Mouse (Mus musculus) c-Kit-positive CD71-positive TER-119-positive erythroid progenitor cells, embryonic 14.5 days (primary cell): ENCODE measurements around the gene Gpr162.
A peak's percentile ranks its signal among the peaks of the same experiment; 100 is the strongest.

Experiments
- DNase-seq: peaks from one replicate; pipeline ENCODE4 v3.0.0-alpha.2; 2013; ENCODE audit warnings: low spot score

Gene Gpr162

DNA sequence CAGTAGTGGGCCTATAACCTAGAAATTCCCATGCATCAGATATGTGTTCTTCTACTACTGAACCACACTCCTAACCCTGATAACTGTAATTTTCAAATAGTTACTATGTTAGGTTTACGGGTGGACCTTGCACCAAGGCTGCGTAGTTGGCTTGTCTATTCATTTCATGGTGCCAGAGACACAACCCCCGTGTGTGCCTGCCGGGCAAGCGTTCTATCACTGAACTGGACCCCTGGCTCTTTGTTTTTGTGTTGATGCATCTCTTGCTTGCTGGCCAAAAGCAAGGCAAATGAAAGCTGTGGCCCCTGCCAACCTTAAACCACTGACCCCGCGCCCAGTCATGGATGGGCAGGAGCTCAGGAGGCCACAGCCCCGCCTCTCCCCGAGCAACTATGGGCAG is 18.0 kb upstream of the Gpr162 start:
- DNase-seq = no peak

DNA sequence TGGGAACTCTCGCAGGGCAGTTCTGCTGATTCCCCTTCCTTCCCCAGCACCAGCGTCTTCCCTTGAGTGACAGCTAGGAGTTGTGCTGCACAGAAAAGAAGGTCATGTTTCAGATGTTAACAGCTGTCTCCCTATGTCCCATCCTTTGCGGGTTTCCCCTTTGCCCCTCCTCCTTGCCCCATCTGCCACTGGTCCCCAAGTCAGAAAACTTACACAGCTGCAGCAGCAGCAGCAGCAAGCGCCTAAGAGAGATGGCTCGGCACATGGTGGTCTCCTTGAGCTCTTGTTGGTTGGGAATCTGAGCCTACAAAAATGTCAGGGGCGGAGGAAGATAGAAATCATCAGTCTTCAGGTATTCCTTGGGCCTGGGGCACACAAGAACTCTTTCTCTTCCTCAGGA is 15.6 kb upstream of the Gpr162 start:
- no peak for DNase-seq

DNA sequence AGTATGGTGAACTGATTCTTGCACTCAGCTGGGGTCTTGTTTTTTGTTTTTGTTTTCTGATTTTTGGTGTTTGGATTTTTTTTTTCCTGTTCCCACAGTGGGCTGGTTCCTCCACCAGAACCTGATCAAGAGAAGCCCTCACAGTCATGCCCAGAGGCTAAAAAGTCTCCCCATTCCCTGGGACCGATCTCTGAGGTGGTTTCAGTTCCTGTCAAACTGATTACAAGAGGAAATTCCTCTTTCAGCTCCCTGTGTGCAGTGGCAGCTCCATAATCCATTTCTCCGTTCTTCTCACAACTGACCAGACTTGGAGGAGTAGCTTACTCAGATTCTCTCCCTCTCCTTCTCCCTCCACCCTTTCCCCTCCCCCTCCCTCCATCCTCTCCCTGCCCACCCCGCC is 10.6 kb upstream of the Gpr162 start:
- DNase-seq = no peak

DNA sequence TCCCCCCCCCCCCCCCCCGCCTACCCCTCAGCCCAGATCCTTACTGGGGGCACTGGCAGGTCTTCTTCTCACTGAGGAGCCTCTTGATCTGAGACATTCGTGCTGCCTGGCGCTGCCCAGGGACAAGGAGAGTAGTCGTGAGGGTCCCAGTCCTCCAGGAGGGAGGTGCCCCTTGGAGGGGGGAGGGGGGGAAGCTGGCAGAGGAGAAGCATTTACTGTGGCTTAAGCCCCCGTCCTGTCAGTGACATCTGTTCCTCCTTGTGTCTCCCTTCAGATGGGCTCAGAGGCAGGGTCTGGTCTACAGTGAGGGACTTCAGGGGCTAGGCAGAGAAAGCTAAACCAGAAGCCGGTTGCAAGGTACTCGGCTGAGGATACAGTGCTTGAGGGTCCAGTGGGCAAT is 2.8 kb upstream of the Gpr162 start:
- DNase-seq = no peak

DNA sequence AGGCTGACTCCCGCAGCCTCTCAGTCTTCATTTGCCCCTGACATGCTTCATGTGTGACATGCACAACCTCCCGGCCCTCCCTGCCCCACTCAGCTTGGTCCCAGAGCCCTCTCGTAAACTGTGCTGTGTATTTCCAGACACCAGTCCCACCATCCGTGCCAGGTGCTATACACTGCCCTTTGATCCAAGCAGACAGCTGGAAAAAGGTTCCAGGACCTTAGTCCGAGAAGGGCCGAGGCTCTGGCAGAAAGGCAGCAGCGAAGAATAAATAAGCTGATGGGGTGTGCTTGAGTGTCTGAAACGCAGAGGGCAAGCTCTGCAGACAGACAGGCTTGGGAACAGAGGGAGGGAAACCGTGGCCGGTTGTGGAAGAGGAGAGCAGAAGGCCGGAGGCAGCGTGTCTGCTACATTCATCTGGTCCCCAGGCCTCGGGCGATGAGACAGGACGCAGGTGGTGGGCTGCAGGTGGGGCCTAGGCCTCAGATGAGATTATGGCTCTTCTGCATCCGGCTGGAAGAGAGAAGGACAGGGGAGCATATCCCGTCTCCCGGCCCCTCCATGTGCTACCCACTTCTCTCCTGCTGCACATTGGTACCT is 2.1 kb upstream of the Gpr162 start:
- no peak for DNase-seq

DNA sequence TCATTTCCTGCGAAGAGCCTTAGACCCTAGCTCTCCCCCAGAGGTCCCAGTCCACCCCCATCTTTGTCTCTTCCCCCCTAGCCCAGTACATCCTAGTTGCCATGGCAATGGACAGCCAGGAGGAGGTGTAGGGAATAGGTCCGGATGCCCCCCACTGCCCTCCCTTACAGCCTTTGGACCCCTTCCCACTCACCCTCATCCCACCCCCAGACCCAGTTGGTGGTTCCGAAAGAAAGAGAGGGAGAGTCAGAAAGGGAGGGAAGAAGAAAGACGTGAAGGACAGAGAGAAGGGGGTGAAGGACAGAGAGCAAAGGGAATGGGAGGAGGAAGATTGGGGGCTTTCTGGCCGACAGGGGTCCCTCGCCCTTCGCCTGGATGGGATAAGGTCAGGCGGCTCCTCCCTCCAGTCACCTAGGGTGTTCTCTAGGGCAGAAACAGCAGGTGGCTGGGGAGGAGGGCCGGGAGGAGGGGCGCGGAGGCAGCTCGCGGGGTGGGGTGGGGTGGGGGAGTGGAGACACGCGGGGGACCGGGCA is 592 bp downstream of the Gpr162 start:
- no peak for DNase-seq

DNA sequence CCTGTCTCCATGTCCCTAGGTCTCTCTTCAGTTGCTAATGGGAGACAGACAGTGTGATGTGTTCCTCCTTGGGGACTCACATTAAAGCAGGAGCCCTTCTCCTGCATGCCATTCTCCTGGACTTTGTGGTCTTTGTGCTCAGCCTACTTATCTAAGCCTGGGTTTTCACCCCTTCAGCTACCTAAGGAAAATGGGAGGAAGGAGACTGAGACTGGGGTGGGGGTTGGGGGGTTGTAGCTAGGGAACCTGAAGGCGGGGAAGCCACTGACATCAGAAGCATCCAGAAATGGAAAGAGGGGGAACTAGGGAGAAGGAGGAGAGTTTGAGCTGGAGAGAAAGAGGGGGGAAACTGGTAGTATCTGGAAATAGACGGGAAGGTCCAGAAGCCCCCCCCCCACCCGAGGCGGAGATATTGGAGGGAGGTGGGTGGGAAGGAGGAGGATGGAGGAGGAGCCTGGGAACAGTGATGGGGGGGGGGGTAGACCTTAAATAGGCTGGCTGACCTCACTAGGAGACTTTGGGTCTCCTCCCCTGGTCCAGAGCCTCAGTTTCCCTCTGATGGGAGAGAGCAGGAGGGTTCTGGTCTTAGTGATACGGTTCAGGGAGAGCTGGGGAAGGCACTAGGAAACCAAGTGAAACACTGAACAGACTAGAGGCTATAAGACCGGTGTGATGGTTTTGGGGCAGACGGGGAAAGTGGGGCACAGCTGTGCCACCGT is 1.2 kb downstream of the Gpr162 start:
- no peak for DNase-seq

DNA sequence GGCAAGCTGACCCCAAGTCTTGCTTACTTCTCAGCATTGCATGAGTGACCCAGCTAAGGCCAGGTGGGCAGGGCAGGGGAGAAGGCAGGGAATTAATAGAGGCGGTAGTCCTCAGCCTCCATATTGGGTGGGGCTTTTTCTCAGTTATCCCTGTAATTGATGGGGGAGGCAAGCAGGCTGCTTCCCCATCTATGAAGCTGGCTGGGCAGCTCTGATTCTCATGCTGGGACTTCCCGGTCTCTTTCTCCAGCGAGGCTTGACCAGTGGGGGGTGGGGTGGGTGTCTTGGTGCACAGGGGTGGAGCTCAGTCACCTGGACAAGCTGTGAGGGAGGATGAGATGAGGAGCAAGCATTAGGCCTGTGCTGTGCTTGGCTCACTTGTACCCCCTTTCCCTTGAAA is 2.0 kb downstream of the Gpr162 start:
- no peak for DNase-seq

DNA sequence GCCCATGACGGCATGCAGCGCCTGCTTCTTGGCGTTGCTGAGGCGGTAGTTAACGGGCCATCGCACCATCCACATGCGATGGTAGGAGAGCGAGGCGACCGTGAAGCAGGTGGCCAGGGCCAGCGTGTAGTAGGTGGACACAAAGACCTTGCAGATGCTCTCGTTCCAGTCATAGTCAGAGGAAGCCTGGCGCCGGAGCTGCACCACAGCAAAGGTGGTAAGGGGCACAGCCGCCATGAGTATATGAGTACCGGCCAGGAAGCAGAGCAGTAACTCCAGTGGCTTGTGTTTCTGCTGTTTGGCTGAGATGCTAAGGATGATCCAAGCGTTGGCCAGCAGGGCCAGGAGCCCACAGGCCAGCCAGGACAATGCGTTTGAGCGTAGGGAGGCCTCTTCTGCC is 2.5 kb downstream of the Gpr162 start:
- DNase-seq = no peak

DNA sequence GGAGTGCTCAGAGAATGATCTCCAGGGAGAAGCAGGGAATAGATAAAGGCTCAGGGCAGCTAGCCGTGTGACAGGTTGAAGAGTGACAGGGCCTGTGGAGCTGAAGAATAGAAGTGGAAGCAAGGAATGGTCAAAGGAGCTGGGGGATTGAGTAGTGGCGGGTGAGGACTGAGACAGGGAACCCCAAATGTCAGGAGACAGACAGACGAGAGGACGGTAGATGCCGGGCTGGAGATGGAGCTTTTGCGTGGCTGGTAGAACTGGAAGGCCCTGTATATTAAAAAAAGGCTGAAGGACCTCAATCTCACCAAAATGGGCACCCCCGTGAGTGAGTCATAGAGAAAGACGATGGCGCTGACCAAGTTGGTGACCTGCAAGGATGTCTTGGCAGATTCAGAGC is 3.3 kb downstream of the Gpr162 start:
- DNase-seq = no peak

DNA sequence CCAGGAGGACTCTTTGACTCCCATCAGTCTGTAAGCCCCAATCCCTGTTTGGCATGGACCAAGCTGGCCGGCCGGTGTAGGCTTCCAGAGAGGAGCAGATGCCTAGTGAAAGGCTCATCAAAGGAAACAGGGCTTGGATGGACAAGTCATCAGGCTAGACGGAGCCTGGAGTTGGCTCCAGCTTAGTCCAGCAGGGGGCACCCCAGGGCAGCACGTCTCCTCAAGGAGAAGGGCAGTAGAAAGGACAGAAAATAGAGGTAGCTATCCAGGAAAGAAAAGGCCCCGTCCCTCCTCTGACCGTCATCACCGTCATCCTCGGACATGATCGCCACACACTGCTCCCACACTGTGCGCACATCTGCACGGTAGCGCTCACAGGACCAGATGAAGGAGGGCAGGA is 4.1 kb downstream of the Gpr162 start:
- DNase-seq = peak; percentile 56

DNA sequence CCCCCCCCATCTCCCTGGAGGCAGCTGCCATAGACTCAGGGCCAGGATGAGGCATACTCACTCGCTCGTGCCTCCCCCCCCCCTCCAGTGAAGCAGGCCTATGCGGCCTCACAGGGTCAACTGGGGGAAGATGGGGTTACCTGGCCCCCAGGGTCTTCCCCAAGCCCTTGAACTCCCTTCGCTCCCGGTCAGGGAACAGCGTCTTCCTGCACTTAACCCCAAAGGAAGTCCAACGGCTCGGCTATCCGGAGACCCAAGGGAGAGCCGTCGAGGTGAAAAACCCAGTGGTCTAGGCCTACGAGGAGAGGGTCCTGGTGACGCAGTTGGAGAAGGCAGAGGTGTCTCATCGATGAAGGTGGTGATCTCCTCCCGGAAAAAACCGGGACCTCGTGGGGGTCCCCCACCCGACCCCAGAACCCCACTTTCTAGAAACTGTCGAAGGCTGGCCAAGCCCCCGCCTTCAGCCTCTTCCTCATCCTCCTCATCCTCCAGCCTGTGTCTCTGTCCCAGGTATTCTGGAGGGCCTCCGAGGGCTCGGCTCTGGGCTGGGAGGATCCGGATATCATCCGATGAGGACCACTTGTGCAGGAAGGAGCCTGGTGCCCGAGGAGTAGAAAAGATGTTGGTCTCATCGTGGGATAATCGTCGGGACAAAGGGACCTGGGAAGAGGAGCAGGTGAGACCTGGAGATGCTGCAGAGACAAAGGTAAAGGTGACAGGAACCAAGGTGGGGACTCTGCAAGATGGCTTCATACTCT is 5.0 kb downstream of the Gpr162 start:
- no peak for DNase-seq

DNA sequence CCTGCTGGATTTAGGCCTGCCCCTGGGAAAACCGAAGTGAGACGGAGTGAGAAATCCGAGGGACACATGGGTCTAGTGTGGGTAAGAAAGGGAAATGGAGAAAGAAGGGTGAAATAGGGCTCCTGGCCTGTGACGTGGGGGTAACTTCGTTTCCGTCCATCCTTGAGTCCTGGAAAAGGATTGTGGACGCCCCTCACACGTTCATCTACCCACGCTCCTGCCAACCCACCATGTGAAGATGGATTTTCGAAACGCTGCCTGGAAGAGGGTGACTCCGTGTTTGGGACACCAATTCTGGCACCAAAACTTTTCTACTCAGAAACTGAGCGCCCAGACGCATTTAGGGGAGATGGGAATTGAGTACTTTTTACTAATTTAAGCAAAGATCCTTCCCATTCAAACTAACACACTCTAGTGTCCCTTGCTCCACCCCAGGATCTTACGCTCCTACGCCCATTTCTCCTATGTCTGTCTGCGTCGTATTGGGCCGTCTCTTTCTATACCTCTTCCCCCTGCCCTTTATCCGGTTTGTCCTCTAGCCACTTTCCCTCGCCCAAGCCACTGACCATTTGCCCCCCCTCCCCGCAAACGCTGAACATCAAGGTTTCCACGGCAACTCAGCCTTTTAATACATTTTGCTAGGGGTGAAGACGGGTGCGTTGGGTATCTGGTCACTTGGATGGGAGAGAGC is 5.8 kb downstream of the Gpr162 start:
- DNase-seq = no peak

DNA sequence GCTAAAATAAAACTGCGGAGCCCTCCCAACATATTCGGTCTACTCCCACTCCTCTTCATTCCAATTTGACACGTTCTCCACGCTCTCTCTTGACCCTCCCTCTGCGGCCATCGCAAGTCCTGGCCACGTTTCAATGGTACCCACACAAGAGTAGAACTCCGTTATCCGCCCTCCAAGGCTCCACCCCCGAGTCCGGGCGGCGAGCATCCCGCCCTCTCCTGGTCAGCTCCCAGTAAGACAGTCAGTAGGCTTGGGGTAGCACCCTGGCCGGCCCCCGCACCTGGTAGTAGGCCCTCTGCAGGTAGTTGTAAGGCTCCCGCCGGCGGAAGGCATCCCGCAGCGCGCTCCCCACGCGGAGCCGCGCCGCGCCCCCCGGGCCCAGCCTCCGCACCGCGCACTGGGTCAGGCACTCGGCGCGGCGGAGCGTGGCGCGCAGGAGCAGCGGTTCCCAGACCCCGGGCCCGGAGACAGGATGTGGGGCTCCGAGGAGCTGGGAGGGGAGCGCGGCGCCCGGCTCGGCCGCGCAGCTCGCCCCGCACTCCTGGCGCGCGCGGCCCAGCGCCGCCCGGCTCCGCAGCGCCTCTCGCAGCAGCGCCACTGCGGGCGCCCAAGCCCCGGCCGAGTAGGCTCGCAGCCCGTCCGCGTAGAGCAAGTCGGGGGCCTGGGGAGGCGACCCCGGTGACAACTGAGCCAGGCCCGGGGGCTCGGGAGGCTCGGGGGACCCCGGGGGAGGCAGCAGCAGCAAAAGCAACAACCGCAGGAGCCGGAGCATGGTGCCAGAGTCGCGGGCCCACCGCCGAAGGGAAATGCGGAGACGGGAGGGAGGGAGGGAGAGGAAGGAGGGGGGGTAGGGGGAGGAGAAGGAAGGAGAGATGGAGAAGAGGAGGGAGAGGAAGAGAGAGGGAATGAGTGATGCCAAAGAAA is 6.6 kb downstream of the Gpr162 start, which contains the start of gene P3h3:
Gene P3h3 (minus strand): TSS at position 837 of the 924 bp plus-strand sequence.
- DNase-seq = no peak

DNA sequence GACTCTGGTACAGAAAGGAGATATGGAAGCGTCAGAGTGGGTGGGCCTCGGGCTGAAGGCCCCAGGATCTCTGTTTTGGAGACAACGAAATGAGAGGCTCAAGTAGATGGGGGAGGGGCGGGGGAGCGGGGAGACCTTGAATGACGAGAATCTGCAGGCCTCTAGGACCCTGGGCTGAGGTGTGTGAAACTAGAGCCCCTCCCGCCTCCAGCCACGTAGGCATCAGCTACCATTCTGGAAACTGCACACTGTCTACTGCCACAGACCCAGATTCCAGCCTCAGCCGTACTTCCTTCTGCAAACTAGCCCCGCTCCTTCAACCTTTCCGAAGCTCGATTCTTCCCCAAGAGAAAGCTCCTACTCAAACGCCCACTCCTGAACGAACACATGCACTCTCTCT is 7.5 kb downstream of the Gpr162 start:
- no peak for DNase-seq

DNA sequence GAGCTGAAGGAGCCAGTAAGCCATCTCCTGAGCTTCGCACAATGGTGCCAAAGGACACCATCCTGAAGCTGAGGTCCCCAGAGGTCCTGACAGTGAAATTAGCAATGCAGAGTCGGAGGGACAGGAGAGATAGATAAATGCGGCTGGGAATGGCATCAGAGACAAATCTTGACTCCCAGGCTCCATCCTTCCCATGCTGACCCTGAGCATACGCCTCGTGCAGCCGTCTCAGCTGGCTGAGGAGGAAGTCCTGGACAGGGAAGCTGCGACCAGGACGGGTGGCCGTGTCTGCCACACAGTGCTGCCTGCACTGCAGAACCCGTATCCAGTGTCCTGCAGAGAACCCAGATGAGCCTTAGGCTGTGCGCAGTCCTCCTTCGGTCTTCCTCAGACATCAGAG is 9.1 kb downstream of the Gpr162 start:
- no peak for DNase-seq

DNA sequence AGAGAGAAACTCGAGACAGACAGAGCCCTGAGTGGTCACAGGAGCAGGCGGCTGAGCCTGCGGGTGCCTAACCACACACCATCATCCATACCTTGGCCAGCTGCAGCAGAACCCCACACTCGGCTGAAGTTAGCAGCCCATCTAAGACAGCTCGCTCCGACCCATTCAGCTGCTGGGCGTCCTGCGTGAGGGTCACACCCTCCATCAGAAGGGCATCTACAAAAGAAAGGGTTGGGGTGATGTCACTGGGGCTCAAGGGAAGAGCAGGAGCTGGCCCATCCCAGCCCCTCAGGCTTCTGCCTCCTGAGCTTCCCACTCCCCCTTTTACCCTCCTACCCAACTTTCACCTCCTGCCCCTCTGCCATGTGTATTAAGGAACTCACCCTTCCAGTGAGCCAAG is 13.2 kb downstream of the Gpr162 start:
- DNase-seq = no peak

DNA sequence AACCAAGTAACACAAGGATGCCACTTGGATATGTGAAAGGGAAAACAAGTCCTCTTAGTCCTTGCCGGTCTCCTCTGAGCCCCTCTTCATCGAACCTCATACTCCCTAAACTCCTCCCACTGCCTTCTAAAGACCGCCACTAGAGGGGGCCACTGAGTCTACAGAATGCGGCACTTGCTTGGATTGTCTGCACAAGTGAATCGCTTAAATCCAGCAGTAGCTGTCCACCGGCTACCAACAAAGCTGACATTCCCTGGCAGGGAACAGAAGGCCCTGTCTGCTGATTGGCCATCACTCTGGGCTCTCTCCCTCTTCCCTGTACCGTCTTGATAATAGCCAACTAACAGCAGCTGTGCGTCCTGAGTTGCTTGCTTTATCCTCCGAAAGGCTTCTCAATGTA is 16.5 kb downstream of the Gpr162 start:
- DNase-seq = peak; percentile 79

DNA sequence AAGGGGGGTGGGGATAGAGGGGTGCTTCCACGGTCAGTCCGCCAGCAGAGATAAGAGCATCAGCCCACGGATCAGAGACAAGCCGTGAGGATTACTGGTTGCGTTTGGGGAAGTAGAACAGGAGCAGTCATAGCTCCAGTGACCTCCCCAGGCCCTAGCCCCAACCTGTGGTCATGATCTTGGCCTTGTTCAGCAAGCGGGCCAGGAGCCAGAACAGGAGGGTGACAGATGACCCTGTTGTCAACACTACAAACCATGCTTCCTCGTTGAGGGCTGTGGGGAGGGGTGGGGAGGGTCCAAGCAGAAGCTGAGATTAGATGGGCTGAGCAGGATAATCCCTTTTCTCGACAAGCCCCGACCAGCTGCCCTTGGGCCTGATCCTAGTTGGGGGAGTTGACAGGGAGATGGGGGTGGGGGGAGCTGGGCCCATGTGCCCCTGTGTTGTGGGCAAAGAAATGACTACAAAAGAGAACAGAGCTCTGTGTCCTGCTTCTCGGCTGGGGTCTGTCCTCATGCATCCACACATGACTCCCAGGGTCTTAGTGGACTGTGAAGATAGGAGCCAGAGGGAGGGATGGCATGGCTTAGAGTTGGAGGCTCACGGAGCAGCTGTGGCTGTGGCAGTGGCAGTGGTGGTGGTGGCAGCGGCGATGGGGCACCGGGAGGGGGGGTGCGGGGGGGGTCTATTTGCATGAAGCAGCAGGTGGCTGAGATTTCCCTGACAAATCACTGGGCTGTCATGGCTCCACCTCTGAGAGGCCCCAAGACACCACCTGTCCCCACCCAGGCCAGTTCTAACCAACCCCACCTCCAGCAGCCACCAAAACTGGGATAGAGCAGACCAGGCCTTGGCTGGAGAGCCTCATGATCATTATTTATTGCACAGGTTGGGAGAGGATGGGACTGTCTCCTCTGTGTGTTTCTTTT is 23.3 kb downstream of the Gpr162 start, which contains the start of gene Gnb3:
Gene Gnb3 (minus strand): TSS at position 35 of the 927 bp plus-strand sequence.
- DNase-seq = no peak

DNA sequence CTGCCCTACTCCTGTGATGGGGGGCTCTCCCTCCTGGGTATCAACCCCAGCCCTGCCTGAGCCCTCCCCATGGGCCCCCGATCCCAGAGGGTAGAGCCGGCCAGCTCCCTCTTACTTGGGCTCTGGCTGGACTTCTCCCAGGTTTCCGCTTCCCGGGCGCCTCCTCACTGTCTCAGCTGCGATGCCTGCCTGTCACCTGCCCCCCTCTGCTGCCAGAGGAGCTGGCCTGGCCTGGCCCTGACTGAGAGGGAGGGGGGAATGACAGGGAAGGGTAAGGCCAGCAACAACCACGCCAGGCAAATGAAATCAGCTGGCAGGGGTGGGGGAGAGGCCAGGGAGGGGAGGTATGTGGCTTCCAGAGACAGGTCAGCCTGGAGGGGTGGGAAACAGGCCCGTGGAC is 24.0 kb downstream of the Gpr162 start:
- DNase-seq = no peak
